Mouse (Mus musculus): ENCODE results near the gene Gm28035. TPM values are rescaled to one million over a fixed set of nuclear protein-coding genes. Genes with fewer than 3 reads are reported as not detected.
A peak's percentile ranks its signal among the peaks of the same experiment; 100 is the strongest.

Gene Gm28035
- polyA plus RNA-seq, 1 experiment from 2014 or later: 0.20 TPM

DNA sequence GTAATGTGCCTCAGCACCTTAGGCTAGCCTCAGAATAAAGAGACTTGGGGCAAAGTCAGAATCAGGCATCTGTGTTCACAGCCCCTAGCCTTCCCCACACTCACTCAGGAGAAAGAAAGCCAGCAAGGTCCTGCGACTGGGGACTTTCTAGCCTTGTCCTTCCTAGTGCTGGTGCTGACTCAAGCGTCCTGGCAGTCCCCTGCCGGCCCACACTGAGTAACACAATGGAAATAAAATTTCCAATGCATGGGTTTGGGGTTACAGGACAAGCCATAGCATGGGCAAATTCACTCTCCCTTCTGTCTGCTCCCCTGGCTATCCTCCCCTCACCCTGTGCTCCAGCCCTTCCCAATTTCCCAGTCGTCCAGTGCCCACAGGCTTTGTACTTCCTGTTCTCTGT is 28.0 kb downstream of the Gm28035 start:
- Histone ChIP-seq H3K36me3 (ENCODE audit: control insufficient read depth, insufficient read depth, low read length) (peaks cover 1% of the 10 kb centered on the region; the same call in 1 of the 2 replicates), H3K4me1 (replicated peaks; ENCODE audit: control insufficient read depth, insufficient read depth, low read length) (peaks cover 5% of the 10 kb centered on the region; the same call in 1 of the 2 replicates), H3K9ac (ENCODE audit: low read length) (no peak overlapping the region), H3K4me3 (ENCODE audit: low read depth, low read length) (no peak overlapping the region), H3K27me3 (ENCODE audit: control insufficient read depth, insufficient read depth, low read length) (no peaks in the 10 kb centered on the region), H3K9me3 (ENCODE audit: control insufficient read depth, low read length) (no peaks in the 10 kb centered on the region), H3K4me2 (ENCODE audit: low read depth, low read length, severe bottlenecking) (no peak overlapping the region), H3K27ac (ENCODE audit: low read depth, low read length) (no peak overlapping the region)
- ATAC-seq (replicated peaks; ENCODE audit: low FRiP score) (no peak), DNase-seq (ENCODE audit: low spot score) (no peak)
- WGBS: 67% methylated on average over 4 of the region's 4 CpGs

DNA sequence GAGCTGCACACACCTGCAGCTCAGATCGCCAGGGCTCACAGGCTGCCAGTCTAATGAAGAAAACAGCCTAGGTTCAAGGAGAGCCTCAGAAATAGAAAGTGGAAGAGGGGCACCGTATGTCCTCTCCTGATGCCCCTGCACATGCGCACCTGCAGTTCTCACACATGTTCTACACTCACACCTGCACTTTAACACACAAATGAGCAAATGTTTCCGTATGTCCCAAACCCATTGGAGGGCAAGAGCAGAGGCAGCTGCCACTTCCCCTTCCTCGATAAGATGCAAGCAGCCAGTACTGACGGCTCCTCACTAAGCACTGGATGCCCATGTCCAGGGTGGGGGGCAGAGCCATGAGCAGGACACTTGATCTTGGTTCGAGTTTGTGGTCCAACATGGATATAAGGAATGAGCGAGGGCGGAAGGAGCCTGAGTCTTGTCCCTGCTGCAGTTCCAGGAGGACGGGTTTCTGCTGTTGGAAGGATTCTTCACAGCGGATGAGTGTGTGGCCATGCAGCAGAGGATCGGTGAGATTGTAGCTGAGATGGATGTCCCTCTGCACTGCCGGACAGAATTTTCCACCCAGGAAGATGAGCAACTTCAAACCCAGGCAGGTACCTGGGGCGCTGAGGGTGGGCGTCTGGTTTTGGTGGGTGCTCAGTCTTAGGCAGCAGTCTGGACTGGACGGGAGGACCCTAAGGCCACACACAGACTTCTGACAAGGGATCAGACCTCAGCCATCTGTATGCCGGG is 29.0 kb downstream of the Gm28035 start:
- 90% methylated on average over 17 of the region's 17 CpGs for WGBS
- no peaks in the 10 kb centered on the region for H3K27me3 ChIP-seq (ENCODE audit: control insufficient read depth, insufficient read depth, low read length)
- DNase-seq (ENCODE audit: low spot score) (no peak), ATAC-seq (replicated peaks; ENCODE audit: low FRiP score) (no peak)
- no peaks in the 10 kb centered on the region for H3K36me3 ChIP-seq (ENCODE audit: control insufficient read depth, insufficient read depth, low read length)
- H3K9me3 ChIP-seq (ENCODE audit: control insufficient read depth, low read length): no peaks in the 10 kb centered on the region
- H3K27ac ChIP-seq (ENCODE audit: low read depth, low read length): no peak overlapping the region
- no peak overlapping the region for H3K9ac ChIP-seq (ENCODE audit: low read length)
- H3K4me1 ChIP-seq (replicated peaks; ENCODE audit: control insufficient read depth, insufficient read depth, low read length): peaks cover 5% of the 10 kb centered on the region; the same call in 1 of the 2 replicates
- no peak overlapping the region for H3K4me3 ChIP-seq (ENCODE audit: low read depth, low read length)
- H3K4me2 ChIP-seq (ENCODE audit: low read depth, low read length, severe bottlenecking): no peak overlapping the region

DNA sequence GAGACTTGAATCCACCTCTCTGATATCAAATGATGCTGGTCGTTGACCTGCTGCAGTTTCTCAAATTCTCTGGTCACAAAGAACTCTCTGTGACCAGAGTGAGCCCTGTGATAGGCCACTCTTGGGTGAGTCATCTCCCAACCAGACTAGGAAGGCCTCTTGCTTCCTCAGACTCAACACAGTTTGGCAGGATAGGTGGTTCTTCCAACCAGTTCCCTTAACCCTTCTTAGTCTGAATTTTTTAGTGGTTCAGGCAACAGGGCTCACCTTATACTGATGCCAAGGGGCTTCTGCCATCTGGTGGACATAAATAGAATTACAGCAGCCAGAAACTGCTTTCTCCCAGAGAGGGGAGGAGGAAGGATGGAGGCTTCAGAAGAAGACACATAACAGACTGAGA is 29.8 kb downstream of the Gm28035 start:
- Histone ChIP-seq H3K27me3 (ENCODE audit: control insufficient read depth, insufficient read depth, low read length) (no peaks in the 10 kb centered on the region), H3K4me1 (replicated peaks; ENCODE audit: control insufficient read depth, insufficient read depth, low read length) (peaks cover 5% of the 10 kb centered on the region; the same call in 1 of the 2 replicates), H3K36me3 (ENCODE audit: control insufficient read depth, insufficient read depth, low read length) (no peaks in the 10 kb centered on the region), H3K4me2 (ENCODE audit: low read depth, low read length, severe bottlenecking) (no peak overlapping the region), H3K27ac (ENCODE audit: low read depth, low read length) (no peak overlapping the region), H3K9ac (ENCODE audit: low read length) (no peak overlapping the region), H3K9me3 (ENCODE audit: control insufficient read depth, low read length) (no peaks in the 10 kb centered on the region), H3K4me3 (ENCODE audit: low read depth, low read length) (no peak overlapping the region)
- 66% methylated on average over 1 of the region's 1 CpGs for whole genome bisulfite sequencing
- DNase-seq (ENCODE audit: low spot score) (no peak), ATAC-seq (replicated peaks; ENCODE audit: low FRiP score) (peak; percentile 58; the same call in 1 of the 2 replicates)

DNA sequence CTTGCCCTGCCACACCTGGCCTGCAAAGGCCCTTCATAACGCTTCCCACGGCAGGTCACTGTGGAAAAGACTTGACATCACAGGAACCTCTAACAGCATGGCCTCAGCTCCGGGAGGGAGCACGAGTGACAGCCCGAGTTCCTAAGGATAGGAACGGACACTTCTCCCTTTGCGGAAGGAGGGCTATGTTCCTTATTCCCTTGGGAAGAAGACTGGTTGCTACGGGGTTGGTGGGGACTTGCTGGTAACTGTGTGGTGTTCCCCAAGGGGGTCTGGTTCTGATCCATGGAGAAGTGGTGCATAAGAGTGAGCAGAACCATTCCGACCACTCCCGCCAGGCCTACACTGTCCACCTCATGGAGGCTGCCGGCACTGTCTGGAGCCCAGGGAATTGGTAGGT is 40.4 kb downstream of the Gm28035 start, which contains the start of gene Gm28038:
TSS of gene Gm28038 (plus strand) at position 301 of the 400 bp plus-strand sequence.
- Histone ChIP-seq H3K27ac (ENCODE audit: low read depth, low read length) (no peak within 1 kb of the TSS), H3K4me1 (replicated peaks; ENCODE audit: control insufficient read depth, insufficient read depth, low read length) (peaks cover 4% of the 10 kb centered on the region; the same call in 1 of the 2 replicates), H3K9me3 (ENCODE audit: control insufficient read depth, low read length) (no peaks in the 10 kb centered on the region), H3K4me2 (ENCODE audit: low read depth, low read length, severe bottlenecking) (no peak within 1 kb of the TSS), H3K4me3 (ENCODE audit: low read depth, low read length) (no peak within 1 kb of the TSS), H3K27me3 (ENCODE audit: control insufficient read depth, insufficient read depth, low read length) (no peaks in the 10 kb centered on the region), H3K36me3 (ENCODE audit: control insufficient read depth, insufficient read depth, low read length) (no peaks in the 10 kb centered on the region), H3K9ac (ENCODE audit: low read length) (no peak within 1 kb of the TSS)
- DNase-seq (ENCODE audit: low spot score) (no peak), ATAC-seq (replicated peaks; ENCODE audit: low FRiP score) (no peak)
- 89% methylated on average over 11 of the region's 11 CpGs for WGBS

DNA sequence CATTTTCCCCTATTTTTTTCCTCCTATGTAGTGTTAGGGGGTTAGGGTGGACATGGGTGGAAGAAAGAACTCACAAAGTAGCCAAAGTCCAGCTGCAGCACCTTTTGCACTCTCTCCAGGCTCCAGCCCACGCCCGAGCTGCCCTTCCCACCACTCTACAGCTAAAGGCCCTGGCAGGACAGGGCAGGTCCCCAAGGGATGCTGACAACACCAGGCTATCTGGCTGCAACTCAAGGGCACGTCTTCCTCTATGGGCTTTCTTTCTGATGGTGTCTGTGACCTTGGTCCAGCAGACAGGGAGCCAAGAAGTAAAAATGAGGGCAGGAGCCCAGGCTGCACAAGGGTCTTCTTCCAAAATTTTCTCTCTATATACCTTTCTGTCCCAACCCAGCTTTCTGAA is 41.3 kb downstream of the Gm28035 start:
- Histone ChIP-seq H3K4me2 (ENCODE audit: low read depth, low read length, severe bottlenecking) (no peak overlapping the region), H3K4me1 (replicated peaks; ENCODE audit: control insufficient read depth, insufficient read depth, low read length) (peaks cover 4% of the 10 kb centered on the region; the same call in 1 of the 2 replicates), H3K27ac (ENCODE audit: low read depth, low read length) (no peak overlapping the region), H3K27me3 (ENCODE audit: control insufficient read depth, insufficient read depth, low read length) (no peaks in the 10 kb centered on the region), H3K4me3 (ENCODE audit: low read depth, low read length) (no peak overlapping the region), H3K9ac (ENCODE audit: low read length) (no peak overlapping the region), H3K9me3 (ENCODE audit: control insufficient read depth, low read length) (no peaks in the 10 kb centered on the region), H3K36me3 (ENCODE audit: control insufficient read depth, insufficient read depth, low read length) (no peaks in the 10 kb centered on the region)
- no peak for DNase-seq (ENCODE audit: low spot score)
- no peak for ATAC-seq (replicated peaks; ENCODE audit: low FRiP score)
- WGBS: 76% methylated on average over 3 of the region's 3 CpGs

DNA sequence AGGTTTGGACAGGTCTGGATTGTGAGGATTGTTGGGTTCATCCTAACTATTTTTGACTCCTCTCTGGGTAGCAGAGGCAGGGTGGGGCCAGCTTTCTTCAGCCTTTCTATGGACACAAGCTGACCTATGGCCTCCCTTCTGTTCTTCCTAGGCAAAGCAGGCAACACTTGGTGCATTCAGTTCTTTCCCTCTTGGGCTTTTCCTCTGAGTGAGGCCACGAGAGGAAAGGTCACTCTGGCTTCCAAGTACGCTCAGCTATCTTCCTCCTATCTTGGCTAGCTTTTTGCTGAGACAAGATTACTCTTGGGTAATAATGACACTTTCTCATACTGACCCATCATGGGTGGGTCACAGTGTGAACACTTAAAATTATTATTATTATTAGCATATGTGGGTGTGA is 42.8 kb downstream of the Gm28035 start:
- 91% methylated on average over 2 of the region's 2 CpGs for WGBS
- H3K4me3 ChIP-seq (ENCODE audit: low read depth, low read length): no peak overlapping the region
- ATAC-seq (replicated peaks; ENCODE audit: low FRiP score) (no peak), DNase-seq (ENCODE audit: low spot score) (no peak)
- H3K4me2 ChIP-seq (ENCODE audit: low read depth, low read length, severe bottlenecking): no peak overlapping the region
- H3K36me3 ChIP-seq (ENCODE audit: control insufficient read depth, insufficient read depth, low read length): no peaks in the 10 kb centered on the region; the same call in 1 of the 2 replicates
- no peaks in the 10 kb centered on the region for H3K9me3 ChIP-seq (ENCODE audit: control insufficient read depth, low read length)
- peaks cover 4% of the 10 kb centered on the region; the same call in 1 of the 2 replicates for H3K4me1 ChIP-seq (replicated peaks; ENCODE audit: control insufficient read depth, insufficient read depth, low read length)
- no peak overlapping the region for H3K9ac ChIP-seq (ENCODE audit: low read length)
- no peaks in the 10 kb centered on the region for H3K27me3 ChIP-seq (ENCODE audit: control insufficient read depth, insufficient read depth, low read length)
- H3K27ac ChIP-seq (ENCODE audit: low read depth, low read length): no peak overlapping the region

DNA sequence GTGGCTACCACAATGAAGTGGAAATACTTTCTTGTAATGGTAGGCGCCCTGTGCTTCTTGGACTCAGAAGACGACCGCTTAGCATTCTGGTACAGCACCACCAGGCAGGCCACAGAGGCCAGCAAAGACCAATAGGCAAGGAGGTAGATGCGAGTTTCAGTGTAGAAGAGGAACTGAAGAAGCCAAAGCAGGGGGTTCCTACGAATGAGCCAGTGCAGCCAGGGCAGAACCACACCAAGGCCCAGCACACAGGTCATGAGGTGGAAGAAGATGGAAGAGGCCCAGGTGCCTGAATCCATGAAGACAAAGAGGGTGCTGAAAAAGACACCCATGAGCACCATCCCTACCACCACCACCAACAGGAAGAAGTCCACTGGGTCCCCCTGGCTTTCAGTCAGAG is 44.6 kb downstream of the Gm28035 start:
- Histone ChIP-seq H3K36me3 (ENCODE audit: control insufficient read depth, insufficient read depth, low read length) (no peaks in the 10 kb centered on the region; the same call in 1 of the 2 replicates), H3K9me3 (ENCODE audit: control insufficient read depth, low read length) (no peaks in the 10 kb centered on the region), H3K4me3 (ENCODE audit: low read depth, low read length) (peak overlapping the region; percentile 99), H3K4me1 (replicated peaks; ENCODE audit: control insufficient read depth, insufficient read depth, low read length) (peaks cover 4% of the 10 kb centered on the region; the same call in 1 of the 2 replicates), H3K4me2 (ENCODE audit: low read depth, low read length, severe bottlenecking) (peak overlapping the region; percentile 95), H3K27ac (ENCODE audit: low read depth, low read length) (no peak overlapping the region), H3K27me3 (ENCODE audit: control insufficient read depth, insufficient read depth, low read length) (no peaks in the 10 kb centered on the region), H3K9ac (ENCODE audit: low read length) (peak overlapping the region; percentile 96; the same call in 1 of the 2 replicates)
- ATAC-seq (replicated peaks; ENCODE audit: low FRiP score): no peak
- WGBS: 87% methylated on average over 5 of the region's 5 CpGs
- DNase-seq (ENCODE audit: low spot score): no peak

DNA sequence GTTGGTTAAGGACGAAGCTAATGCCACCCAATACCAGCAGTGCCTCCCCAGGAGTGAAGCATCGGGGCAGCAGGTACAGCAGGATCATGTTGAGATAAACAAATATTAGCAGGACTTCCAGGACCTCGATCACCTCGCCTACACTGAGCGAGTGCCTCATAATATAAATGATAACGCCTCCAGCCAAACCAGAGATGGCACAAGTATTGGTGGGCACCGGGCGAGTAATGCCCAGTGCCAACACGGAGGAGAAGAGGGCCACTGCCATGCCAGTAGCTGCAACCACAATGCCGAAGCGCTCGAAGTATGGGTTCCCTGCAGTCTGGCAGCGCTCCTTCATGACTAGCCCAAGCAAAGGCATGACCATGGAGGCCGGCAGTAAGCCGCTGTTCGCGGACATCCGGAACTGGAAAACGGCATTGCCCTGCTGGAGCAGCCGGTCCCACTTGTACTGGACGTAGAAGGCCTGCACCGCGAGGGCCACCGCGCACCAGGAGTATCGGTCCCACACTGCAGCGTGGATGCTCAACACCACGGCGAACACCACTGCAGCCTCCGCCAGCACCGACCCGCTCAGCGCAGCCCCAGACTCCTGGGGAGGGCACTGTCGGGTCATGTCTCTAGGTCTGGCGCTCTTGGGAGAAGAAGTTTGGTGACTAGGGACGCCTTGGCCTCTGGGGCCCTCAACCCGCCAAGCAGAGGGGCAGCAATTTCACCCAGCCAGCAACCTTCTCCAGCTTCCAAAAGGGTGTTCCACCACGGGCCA is 45.2 kb downstream of the Gm28035 start:
- ATAC-seq (replicated peaks; ENCODE audit: low FRiP score) (peak; percentile 42), DNase-seq (ENCODE audit: low spot score) (no peak)
- 17% methylated on average over 38 of the region's 38 CpGs for WGBS
- Histone ChIP-seq H3K36me3 (ENCODE audit: control insufficient read depth, insufficient read depth, low read length) (no peaks in the 10 kb centered on the region; the same call in 1 of the 2 replicates), H3K9ac (ENCODE audit: low read length) (peak overlapping the region; percentile 96), H3K4me2 (ENCODE audit: low read depth, low read length, severe bottlenecking) (peak overlapping the region; percentile 95), H3K4me3 (ENCODE audit: low read depth, low read length) (peak overlapping the region; percentile 99), H3K4me1 (replicated peaks; ENCODE audit: control insufficient read depth, insufficient read depth, low read length) (peaks cover 4% of the 10 kb centered on the region; the same call in 1 of the 2 replicates), H3K27ac (ENCODE audit: low read depth, low read length) (no peak overlapping the region), H3K27me3 (ENCODE audit: control insufficient read depth, insufficient read depth, low read length) (no peaks in the 10 kb centered on the region), H3K9me3 (ENCODE audit: control insufficient read depth, low read length) (no peaks in the 10 kb centered on the region)
